Mouse (Mus musculus) right cerebral cortex, postnatal 10 days (tissue): ENCODE measurements at regions not wholly inside any gene's neighbourhood (a gene's known extent, or its start where the extent isn't known, plus 50 kb on each side); places are given as distances from the start of the nearest gene placed in this dataset.

Source experiments
- DNase-seq, 2 experiments: peaks; one replicate each; pipeline ENCODE4 v3.0.0; 2021; ENCODE audit warnings: low spot score in 2 of 2

DNA sequence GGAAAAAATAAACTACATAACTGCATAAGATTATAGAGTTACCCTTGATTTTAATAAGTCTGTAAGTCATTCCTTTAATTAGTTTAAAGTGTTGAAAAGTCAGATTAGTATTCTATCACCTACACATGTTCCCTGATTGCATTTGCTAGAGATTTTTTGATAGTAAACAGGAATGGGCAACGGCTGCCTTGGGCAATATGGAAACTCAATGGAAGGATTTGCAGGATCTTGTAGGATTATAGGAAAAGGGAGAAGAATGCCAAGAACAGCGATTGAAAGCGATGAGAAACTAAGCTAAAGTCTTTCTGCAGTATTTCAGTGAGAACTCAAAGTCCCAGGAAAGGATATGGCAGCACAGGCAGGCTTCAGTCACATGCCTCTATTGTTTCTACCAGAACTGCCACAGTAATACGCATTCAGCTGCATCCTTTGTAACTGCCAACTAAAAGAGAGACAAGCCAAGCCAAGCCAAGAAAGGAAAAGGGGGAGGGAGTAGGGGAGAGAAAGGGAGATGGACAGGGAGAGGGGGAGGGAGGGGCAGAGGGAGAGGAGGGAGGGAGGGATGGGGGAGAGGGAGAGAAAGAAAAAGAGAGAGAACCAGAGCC, 340.3 kb downstream of the Kif16b start:
- DNase-seq = peak; percentile 29 to 42

- DNase-seq = no peak
These were observed 340.9 kb downstream of the Kif16b start for GRCm38 (mm10) chr2:142560400-142560799.

DNA sequence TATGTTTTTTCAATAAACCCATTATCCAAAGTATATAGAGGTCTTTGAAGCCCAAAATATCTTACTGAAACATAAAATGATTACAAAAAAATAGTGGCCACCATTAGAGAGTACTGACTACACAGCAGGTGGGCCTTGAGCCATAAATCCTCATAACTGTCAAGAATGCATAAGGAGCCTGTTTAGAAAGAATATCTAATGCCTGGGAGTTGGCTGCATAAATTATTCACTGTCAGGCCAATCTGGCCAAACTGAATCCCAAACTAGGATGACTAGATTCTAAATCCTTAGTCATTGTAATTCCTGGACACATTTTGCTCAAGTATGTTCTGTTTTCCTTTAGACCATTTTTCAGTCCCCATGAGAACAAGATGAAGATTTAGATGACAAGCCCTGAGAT, 341.4 kb downstream of the Kif16b start:
- DNase-seq = no peak

DNA sequence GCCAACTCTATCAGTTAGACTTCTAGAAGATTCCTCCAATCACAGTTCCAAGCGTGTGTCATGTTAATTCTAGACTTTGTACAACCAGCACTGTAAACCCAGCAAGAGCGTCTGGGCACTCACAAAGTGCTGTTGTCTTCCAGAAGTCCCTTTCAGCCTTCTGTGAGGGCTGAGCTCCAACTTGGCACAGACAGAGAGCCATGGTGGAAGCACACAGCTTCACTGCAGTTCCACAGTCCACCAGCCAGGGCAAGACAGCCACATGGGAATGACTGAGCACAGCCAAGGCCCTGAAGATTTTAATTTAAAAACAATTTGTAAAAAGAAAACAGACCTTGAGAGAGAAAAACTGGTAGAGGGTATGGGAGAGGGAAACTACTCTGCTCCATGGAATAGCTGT, 346.5 kb downstream of the Kif16b start:
- DNase-seq = peak; percentile 71 to 75

DNA sequence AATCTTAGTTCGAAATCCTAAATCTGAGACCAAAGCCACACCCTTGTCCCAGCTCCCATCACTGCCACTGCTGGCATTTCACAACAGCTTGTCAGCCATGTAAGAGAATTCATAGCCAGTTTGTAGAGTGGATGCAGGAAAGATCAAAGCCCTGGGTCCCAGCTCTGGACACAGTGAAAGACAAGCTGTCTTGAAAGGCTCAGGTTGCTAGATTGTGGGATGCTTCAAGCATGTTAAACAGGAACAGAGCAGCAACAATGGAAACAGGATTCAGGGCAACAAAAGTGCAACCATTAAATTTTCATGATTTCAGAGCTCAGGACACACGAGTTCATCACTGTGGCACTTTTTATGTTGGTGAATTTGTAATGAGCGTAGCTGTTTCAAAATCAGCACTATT, 349.6 kb downstream of the Kif16b start:
- DNase-seq = no peak

DNA sequence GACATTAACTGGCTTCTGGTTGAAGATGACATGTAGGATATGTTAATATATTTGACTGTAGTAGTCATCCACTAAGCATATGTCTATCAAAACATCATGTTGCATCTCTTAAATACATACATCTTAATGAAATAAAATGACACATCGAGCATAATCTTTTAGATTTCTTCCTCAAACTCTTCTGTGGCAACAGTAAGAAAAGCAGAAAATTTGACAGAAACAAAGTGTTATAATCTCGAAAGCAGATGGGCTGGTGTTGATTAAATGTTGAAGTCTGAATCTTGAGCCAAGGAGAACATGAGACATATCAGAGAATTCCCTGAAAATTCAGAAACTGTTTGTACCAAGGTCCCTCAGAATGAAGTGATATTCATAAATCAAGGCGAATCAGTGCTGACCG, 352.6 kb downstream of the Kif16b start:
- DNase-seq = no peak

DNA sequence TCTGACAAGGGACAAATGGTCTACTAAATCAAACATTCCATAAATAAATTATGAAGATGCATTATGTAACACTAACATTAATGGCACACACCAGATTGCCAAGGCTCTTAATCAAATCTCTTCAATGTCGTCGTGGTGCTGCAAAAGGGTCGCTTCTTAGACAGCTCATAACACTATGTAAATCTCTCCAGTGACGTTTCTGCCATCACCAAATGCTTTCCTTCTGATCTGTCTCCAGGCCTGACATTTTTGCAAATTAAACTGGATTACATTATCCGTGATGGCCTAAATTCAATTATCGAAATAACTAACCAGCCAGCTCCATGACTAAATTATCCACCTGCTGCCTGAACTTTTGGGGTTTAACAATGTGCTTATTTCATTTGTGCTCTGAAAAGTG, 356.4 kb downstream of the Kif16b start:
- no peak for DNase-seq

DNA sequence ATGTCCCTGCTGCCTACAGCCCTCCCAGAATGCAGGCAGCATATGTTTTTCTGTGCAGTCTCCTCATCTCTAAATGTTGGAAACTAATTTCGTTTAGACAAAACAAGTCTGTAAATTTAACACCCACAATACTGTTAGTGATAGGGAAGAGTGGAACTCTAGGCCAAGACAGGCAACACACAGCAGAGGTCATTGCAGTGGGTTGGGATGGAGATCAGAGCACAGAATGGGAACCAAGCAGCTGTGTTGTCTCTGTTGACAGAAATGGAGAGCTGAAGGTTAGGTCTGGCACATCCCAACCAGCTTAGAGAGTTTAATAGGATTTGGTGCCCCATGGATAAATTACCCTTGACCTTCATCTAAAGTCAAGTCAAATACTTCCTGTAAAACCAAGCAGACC, 361.4 kb downstream of the Kif16b start:
- DNase-seq = no peak

DNA sequence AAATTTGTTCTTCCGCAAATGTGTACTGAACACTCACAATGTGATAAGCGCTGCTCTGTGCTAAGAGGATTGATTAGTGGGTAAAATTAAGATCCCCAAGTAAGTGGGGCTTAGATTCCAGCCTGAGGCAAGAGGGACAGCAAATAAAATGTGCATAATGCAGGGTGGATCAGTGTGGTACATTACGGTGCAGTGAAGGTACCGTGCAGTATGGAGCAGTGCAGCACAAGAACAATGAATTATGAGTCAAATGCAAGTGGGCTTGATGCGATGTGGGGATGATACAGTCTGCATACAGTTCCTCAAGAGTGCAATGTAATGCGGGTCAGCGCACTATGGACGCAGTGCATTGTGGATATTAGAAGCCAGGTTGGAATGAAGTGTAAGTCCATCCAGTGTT, 367.8 kb downstream of the Kif16b start:
- no peak for DNase-seq

DNA sequence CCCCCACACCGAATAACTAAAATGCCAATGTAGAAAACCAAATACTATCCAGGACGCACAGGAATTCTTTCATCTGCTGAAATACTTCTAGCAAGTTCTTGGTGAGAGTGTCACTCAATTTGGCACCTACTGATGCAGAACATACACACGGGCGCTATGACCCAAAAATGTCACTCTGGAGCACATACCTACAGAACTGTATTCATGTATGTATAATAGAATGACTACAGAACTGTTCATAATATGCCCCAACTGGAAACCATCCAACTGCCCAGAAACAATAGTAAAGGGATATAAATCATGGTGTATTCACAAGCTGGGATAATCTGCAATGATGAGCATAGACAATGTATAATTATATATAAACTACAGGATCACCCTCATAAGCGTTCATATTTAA, 378.9 kb downstream of the Kif16b start:
- no peak for DNase-seq

DNA sequence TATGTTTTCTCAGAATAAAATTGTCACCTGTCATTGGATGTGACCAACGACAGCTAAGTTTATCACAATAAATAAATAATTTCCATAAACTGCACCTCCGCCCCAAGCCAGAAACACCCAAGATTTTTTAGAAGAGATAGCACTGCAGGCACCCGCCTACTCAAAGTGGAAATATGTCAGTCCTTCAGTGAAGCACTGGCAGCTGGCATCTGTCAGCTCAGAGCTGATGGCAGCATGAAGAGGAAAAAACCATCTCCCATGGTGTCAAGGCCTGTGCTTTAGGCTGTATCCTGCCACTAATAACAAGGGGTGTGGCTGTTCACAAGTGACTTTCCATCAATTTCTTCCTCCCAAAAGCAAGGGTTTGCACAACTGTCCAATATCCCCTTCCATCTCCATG, 383.6 kb downstream of the Kif16b start:
- DNase-seq = peak; percentile 25 to 34

GRCm38 (mm10) chr2:142505216-142505615, 396.1 kb downstream of the Kif16b start:
- DNase-seq = no peak
